Mouse (Mus musculus) ZHBTc4 (cell line): ENCODE data around the gene Cep83.
"Not testable (repeated sequence)": the region's sequence is repeated elsewhere in the genome, so short reads cannot be mapped to it uniquely, and the experiment has no call there.

Experiments used
- DNase-seq: peaks from one replicate; pipeline ENCODE4 v3.0.0-alpha.2; 2011; ENCODE audit warnings: low read depth, low spot score

The Cep83 gene

GRCm38 (mm10) chr10:94688420-94689175 is at the start of gene Cep83:
Cep83 (plus strand) TSS chr10:94688654.
- peak; percentile 95 for DNase-seq

- DNase-seq = no peak
These were observed 49.2 kb upstream of the Cep83 start for GRCm38 (mm10) chr10:94639281-94639680.

GRCm38 (mm10) chr10:94640067-94640466 is 48.4 kb upstream of the Cep83 start:
- DNase-seq = no peak

GRCm38 (mm10) chr10:94664036-94664435 is 24.4 kb upstream of the Cep83 start:
- no peak for DNase-seq

GRCm38 (mm10) chr10:94664455-94664854 is 24.0 kb upstream of the Cep83 start:
- no peak for DNase-seq

- peak; percentile 4 for DNase-seq
These were observed 20.3 kb upstream of the Cep83 start for GRCm38 (mm10) chr10:94668147-94668546.

- DNase-seq = no peak
These were observed 544 bp upstream of the Cep83 start for GRCm38 (mm10) chr10:94687801-94688419.

- DNase-seq = no peak
These were observed 689 bp downstream of the Cep83 start for GRCm38 (mm10) chr10:94689176-94689510.

- no peak for DNase-seq
These were observed 1.9 kb downstream of the Cep83 start for GRCm38 (mm10) chr10:94690376-94690775.

GRCm38 (mm10) chr10:94692163-94692562 is 3.7 kb downstream of the Cep83 start:
- no peak for DNase-seq

GRCm38 (mm10) chr10:94705643-94706258 is 17.3 kb downstream of the Cep83 start:
- no peak for DNase-seq

- DNase-seq = peak; percentile 36
These were observed 18.2 kb downstream of the Cep83 start for GRCm38 (mm10) chr10:94706695-94707094.

- DNase-seq = no peak
These were observed 21.3 kb downstream of the Cep83 start for GRCm38 (mm10) chr10:94709622-94710319.

GRCm38 (mm10) chr10:94710320-94710695 is 21.9 kb downstream of the Cep83 start:
- DNase-seq = no peak

- DNase-seq = no peak
These were observed 31.8 kb downstream of the Cep83 start for GRCm38 (mm10) chr10:94720300-94720699.

- DNase-seq = not testable (repeated sequence)
These were observed 39.6 kb downstream of the Cep83 start for GRCm38 (mm10) chr10:94728053-94728452.

- no peak for DNase-seq
These were observed 42.0 kb downstream of the Cep83 start for GRCm38 (mm10) chr10:94730445-94730844.

GRCm38 (mm10) chr10:94734829-94735228 is 46.4 kb downstream of the Cep83 start:
- no peak for DNase-seq

- no peak for DNase-seq
These were observed 51.8 kb downstream of the Cep83 start for GRCm38 (mm10) chr10:94740221-94740620.

- no peak for DNase-seq
These were observed 53.0 kb downstream of the Cep83 start for GRCm38 (mm10) chr10:94741459-94741858.

- DNase-seq = no peak
These were observed 58.6 kb downstream of the Cep83 start for GRCm38 (mm10) chr10:94747011-94747410.

GRCm38 (mm10) chr10:94771496-94771895 is 83.0 kb downstream of the Cep83 start:
- DNase-seq = no peak
